Mouse (Mus musculus): ENCODE measurements around the gene Ttc9c. TPM values are rescaled to one million over a fixed set of nuclear protein-coding genes. Genes with fewer than 3 reads are reported as not detected.
A peak's percentile ranks its signal among the peaks of the same experiment; 100 is the strongest.
"Not testable (repeated sequence)": the region's sequence is repeated elsewhere in the genome, so short reads cannot be mapped to it uniquely, and the experiment has no call there.

The Ttc9c gene
- polyA plus RNA-seq, 1 experiment from 2014 or later: 37.0 TPM

DNA sequence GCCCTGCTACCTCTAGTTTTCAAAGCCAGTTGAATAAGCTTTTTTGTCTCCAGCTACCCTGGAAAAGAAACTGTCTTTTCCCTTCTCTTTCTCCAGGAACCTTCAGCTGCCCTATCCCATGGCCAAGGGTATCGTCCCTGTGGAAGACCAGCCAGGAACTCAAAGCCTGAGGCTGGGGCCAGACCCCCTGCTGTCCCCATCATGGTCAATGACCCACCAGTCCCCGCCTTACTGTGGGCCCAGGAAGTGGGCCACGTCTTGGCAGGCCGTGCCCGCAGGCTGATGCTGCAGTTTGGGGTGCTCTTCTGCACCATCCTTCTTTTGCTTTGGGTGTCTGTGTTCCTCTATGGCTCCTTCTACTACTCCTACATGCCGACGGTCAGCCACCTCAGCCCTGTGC is 21.9 kb upstream of the Ttc9c start:
- ATAC-seq (ENCODE audit: insufficient number of reproducible peaks, low FRiP score): no peak
- no peaks in the 10 kb centered on the region for H3K9me3 ChIP-seq (replicated peaks)
- WGBS: 89% methylated on average over 7 of the region's 7 CpGs
- peak overlapping the region; percentile 82 for H3K4me2 ChIP-seq
- peaks cover 30% of the 10 kb centered on the region for H3K4me1 ChIP-seq (replicated peaks)
- no peak overlapping the region for H3K27ac ChIP-seq (ENCODE audit: poor library complexity, severe bottlenecking)
- H3K4me3 ChIP-seq: peak overlapping the region; percentile 58; the same call in 1 of the 2 replicates
- peak overlapping the region; percentile 80; the same call in 1 of the 2 replicates for H3K9ac ChIP-seq
- no peaks in the 10 kb centered on the region for H3K27me3 ChIP-seq (replicated peaks)
- H3K36me3 ChIP-seq: peaks cover 14% of the 10 kb centered on the region

DNA sequence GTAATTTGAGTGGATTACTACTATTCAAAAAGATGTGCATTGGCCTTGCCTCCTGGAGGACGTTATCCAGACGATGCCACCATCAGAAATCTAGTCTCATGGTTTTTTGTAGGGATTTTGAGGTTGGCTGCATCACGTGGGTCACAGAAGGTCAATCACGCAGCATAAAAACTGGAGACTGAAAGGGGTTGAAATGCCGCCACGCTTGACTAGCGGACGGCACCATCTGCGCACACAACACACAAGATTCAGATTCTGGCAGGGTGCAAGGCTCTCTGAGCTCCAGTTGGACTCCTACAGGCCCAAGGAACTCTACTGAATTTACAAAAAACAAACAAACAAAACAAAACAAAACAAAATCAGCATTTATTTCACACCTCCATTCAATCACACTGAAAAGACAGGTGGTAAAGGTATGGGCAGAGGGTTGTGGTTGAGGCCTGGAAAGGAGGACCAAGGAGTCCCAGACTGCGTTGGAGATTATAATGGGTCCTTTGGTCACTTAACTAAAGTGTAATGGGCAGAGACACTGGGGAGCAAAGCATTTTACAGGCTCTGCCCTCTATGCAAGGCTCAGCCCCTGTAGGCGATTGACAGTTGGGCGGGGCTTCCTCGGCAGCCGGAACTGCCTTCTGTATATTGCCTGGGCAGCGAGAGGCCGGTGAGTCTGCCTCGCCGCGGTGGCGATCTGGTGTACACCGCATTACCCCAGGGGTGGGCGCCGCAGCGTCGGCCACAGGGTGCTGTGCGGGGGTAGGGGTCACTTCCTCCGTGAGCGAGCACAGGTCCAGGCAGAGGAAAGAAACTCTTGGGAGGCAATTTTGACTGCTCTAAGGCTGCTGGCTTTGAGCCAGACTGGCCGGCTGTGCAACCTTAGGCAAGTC is 21.0 kb upstream of the Ttc9c start:
- ATAC-seq (ENCODE audit: insufficient number of reproducible peaks, low FRiP score): peak; percentile 76
- peaks cover 30% of the 10 kb centered on the region for H3K4me1 ChIP-seq (replicated peaks)
- H3K4me2 ChIP-seq: peak overlapping the region; percentile 82
- H3K27me3 ChIP-seq (replicated peaks): no peaks in the 10 kb centered on the region
- H3K9ac ChIP-seq: peak overlapping the region; percentile 80
- H3K27ac ChIP-seq (ENCODE audit: poor library complexity, severe bottlenecking): no peak overlapping the region
- H3K9me3 ChIP-seq (replicated peaks): no peaks in the 10 kb centered on the region
- peak overlapping the region; percentile 58 for H3K4me3 ChIP-seq
- 21% methylated on average over 29 of the region's 29 CpGs for WGBS
- H3K36me3 ChIP-seq: 0 out of 2 replicates have a peak, but pooled peaks cover 8% of the 10 kb centered on the region

DNA sequence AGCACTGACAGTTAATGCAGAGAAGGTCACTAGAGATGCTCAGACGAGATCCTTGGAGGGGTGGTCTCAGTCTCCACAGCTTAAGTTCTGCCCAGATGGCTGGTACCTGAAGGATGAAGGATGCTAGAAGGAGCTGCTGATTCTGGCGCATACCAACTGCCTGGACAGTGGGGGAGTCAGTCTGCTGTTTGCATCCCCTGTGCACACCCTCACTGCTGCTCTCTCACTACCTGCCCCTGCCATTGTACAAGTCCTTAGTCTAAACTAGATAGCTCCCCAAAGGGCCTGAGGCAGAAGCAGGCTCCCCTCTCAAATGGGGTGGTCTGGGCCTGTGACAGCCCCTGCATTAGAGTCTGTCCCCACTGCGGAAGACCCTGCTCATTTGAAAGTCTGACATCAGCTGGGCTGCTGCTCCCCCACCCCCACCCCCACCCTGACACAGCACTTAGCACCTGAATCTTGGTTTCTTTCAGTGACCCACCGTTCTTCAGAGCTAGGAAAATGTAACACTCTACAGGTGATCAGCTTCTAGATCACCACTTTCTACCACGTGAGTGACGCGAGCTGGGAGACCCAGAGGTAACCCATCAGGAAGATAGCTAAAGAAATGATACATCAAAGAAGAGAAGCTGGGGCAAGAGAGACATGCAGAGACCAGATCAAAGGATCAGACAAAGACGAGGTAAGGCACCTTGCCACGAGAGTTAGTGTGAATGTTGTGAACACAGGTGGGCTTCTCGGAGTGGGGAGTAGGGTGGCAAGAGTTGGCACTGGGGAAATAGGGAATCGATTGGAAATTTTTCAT is 20.2 kb upstream of the Ttc9c start, which contains the start of gene Gng3:
TSS of gene Gng3 (minus strand) at position 92 of the 805 bp plus-strand sequence.
- Histone ChIP-seq H3K27me3 (replicated peaks) (no peaks in the 10 kb centered on the region), H3K4me1 (replicated peaks) (peaks cover 30% of the 10 kb centered on the region), H3K4me2 (peak within 1 kb of the TSS; percentile 82), H3K9me3 (replicated peaks) (no peaks in the 10 kb centered on the region), H3K27ac (ENCODE audit: poor library complexity, severe bottlenecking) (peak within 1 kb of the TSS; percentile 94), H3K4me3 (peak within 1 kb of the TSS; percentile 60), H3K9ac (peak within 1 kb of the TSS; percentile 80), H3K36me3 (peaks cover 14% of the 10 kb centered on the region)
- WGBS: 49% methylated on average over 11 of the region's 11 CpGs
- no peak for ATAC-seq (ENCODE audit: insufficient number of reproducible peaks, low FRiP score)

DNA sequence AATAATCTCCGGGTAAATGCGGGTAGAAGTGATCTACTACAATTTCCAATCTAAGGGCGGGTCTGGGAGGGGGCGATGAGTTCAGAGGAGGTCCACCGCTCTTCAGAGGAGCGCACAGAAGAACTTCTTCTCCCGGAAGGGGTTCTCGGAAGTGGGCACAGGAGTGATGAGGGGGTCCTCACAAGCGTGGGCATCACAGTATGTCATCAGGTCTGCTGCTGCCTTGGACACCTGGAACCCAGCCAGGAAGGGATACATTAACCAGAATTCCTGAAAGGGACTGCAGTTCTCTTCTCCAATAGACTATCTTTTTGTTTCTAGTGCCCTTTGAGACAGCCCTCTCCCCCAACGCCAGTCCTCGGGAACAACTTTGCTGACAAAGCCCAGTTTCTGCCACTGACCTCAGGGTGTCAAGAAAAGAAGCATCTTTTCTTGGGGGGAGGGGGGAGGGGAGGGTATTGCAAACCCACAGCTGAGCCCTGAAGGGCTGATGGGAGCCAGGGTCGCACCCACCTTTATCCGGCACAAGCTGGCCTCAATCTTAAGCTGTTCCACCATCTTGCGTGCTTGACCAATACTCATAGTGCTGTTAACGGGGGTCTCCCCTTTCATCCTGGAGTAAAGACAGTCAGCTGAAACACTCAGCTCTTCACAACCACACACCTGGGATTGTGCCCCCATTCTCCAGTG is 19.1 kb upstream of the Ttc9c start:
- Histone ChIP-seq H3K4me1 (replicated peaks) (peaks cover 30% of the 10 kb centered on the region), H3K4me3 (peak overlapping the region; percentile 60), H3K9me3 (replicated peaks) (no peaks in the 10 kb centered on the region), H3K9ac (peak overlapping the region; percentile 67), H3K4me2 (peak overlapping the region; percentile 72), H3K36me3 (peaks cover 22% of the 10 kb centered on the region), H3K27me3 (replicated peaks) (no peaks in the 10 kb centered on the region), H3K27ac (ENCODE audit: poor library complexity, severe bottlenecking) (peak overlapping the region; percentile 94)
- WGBS: 18% methylated on average over 15 of the region's 15 CpGs
- 0 out of 2 replicates have a peak, but pooled peaks have one; percentile 13 for ATAC-seq (ENCODE audit: insufficient number of reproducible peaks, low FRiP score)

DNA sequence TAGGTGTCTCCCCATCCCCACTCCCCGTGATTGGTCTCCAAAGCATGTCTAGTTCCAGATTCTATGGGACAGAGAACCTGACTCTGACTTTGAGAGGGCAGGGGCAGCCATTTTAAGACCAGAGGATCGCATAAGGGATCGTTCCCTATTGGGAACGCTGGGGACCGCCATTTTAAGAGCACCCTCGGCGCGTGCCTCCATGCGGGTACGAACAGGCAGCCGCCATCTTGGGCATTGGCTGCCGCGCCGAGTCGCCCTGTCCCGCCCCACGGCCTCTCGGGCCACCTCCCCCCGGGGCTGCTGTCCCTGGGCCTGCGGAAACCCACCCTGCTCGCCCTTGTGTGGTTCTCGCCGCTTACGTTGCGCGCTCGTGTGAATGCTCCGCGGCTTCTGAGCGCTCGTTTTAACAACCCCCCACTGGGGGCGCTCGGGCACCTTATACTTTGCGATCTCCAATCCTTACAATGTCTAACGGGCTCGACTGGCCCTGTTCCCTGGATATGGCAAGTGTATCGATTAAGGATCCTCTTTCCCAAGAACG is 18.2 kb upstream of the Ttc9c start, which contains the start of gene Bscl2:
TSS of gene Bscl2 (plus strand) at position 217 of the 541 bp plus-strand sequence.
- peak; percentile 70 for ATAC-seq (ENCODE audit: insufficient number of reproducible peaks, low FRiP score)
- Histone ChIP-seq H3K36me3 (peaks cover 26% of the 10 kb centered on the region), H3K27me3 (replicated peaks) (no peaks in the 10 kb centered on the region), H3K4me3 (peak within 1 kb of the TSS; percentile 60), H3K27ac (ENCODE audit: poor library complexity, severe bottlenecking) (peak within 1 kb of the TSS; percentile 94), H3K9me3 (replicated peaks) (no peaks in the 10 kb centered on the region), H3K4me1 (replicated peaks) (peaks cover 30% of the 10 kb centered on the region), H3K4me2 (peak within 1 kb of the TSS; percentile 72), H3K9ac (peak within 1 kb of the TSS; percentile 67)
- WGBS: 2% methylated on average over 38 of the region's 38 CpGs

GRCm38 (mm10) chr19:8836327-8836726 is 17.2 kb upstream of the Ttc9c start:
- not testable (repeated sequence) for H3K27me3 ChIP-seq (replicated peaks); ATAC-seq (ENCODE audit: insufficient number of reproducible peaks, low FRiP score); H3K4me2 ChIP-seq; H3K4me3 ChIP-seq; H3K9me3 ChIP-seq (replicated peaks); H3K27ac ChIP-seq (ENCODE audit: poor library complexity, severe bottlenecking); H3K9ac ChIP-seq
- 96% methylated on average over 10 of the region's 10 CpGs for WGBS
- Histone ChIP-seq H3K4me1 (replicated peaks) (peaks cover 30% of the 10 kb centered on the region), H3K36me3 (peaks cover 35% of the 10 kb centered on the region)

- ATAC-seq (ENCODE audit: insufficient number of reproducible peaks, low FRiP score): no peak
- no peaks in the 10 kb centered on the region for H3K9me3 ChIP-seq (replicated peaks)
- no peak overlapping the region for H3K4me2 ChIP-seq
- 91% methylated on average over 4 of the region's 4 CpGs for WGBS
- H3K36me3 ChIP-seq: peaks cover 69% of the 10 kb centered on the region
- no peaks in the 10 kb centered on the region for H3K27me3 ChIP-seq (replicated peaks)
- H3K4me3 ChIP-seq: no peak overlapping the region
- H3K4me1 ChIP-seq (replicated peaks): peaks cover 2% of the 10 kb centered on the region; the same call in 1 of the 2 replicates
- H3K27ac ChIP-seq (ENCODE audit: poor library complexity, severe bottlenecking): no peak overlapping the region
- H3K9ac ChIP-seq: no peak overlapping the region
Observed at GRCm38 (mm10) chr19:8832971-8833370, 13.8 kb upstream of the Ttc9c start.

GRCm38 (mm10) chr19:8831262-8831661 is 12.1 kb upstream of the Ttc9c start:
- H3K27ac ChIP-seq (ENCODE audit: poor library complexity, severe bottlenecking): no peak overlapping the region
- H3K9ac ChIP-seq: no peak overlapping the region
- H3K4me2 ChIP-seq: no peak overlapping the region
- ATAC-seq (ENCODE audit: insufficient number of reproducible peaks, low FRiP score): no peak
- peaks cover 86% of the 10 kb centered on the region for H3K36me3 ChIP-seq
- no peaks in the 10 kb centered on the region for H3K27me3 ChIP-seq (replicated peaks)
- H3K9me3 ChIP-seq (replicated peaks): no peaks in the 10 kb centered on the region
- no peak overlapping the region for H3K4me3 ChIP-seq
- H3K4me1 ChIP-seq (replicated peaks): no peaks in the 10 kb centered on the region
- 85% methylated on average over 11 of the region's 11 CpGs for WGBS

DNA sequence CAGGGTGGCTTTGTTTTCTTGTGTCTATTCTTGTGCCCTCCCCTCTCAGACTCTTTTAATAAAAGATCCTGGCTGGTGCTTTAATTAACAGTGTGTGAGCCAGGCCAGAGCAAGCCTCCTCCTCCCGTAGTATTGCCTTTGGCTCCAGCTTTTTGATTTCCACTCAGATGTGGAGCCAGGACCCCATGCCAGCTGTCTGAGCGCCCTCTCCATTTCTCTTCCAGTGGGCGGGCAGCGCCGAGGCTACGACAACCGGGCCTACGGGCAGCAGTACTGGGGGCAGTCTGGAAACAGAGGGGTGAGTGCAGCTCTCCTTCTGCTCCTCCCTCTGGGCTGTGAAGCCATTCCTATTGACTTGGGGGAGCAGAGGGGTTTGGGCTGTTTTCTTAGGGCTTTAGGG is 11.5 kb upstream of the Ttc9c start:
- 96% methylated on average over 8 of the region's 8 CpGs for whole genome bisulfite sequencing
- Histone ChIP-seq H3K27me3 (replicated peaks) (no peaks in the 10 kb centered on the region), H3K36me3 (peaks cover 91% of the 10 kb centered on the region), H3K9me3 (replicated peaks) (no peaks in the 10 kb centered on the region), H3K9ac (no peak overlapping the region), H3K27ac (ENCODE audit: poor library complexity, severe bottlenecking) (no peak overlapping the region), H3K4me3 (no peak overlapping the region), H3K4me2 (no peak overlapping the region), H3K4me1 (replicated peaks) (no peaks in the 10 kb centered on the region)
- ATAC-seq (ENCODE audit: insufficient number of reproducible peaks, low FRiP score): no peak

- Histone ChIP-seq H3K27ac (ENCODE audit: poor library complexity, severe bottlenecking) (no peak within 1 kb of the TSS), H3K4me2 (no peak within 1 kb of the TSS), H3K27me3 (replicated peaks) (no peaks in the 10 kb centered on the region), H3K36me3 (peaks cover 97% of the 10 kb centered on the region), H3K4me1 (replicated peaks) (no peaks in the 10 kb centered on the region), H3K9me3 (replicated peaks) (no peaks in the 10 kb centered on the region), H3K4me3 (no peak within 1 kb of the TSS), H3K9ac (no peak within 1 kb of the TSS)
- no peak for ATAC-seq (ENCODE audit: insufficient number of reproducible peaks, low FRiP score)
- WGBS: 88% methylated on average over 8 of the region's 8 CpGs
Observed at GRCm38 (mm10) chr19:8829660-8830059, 10.5 kb upstream of the Ttc9c start, which contains the start of gene AC129217.1. TSS of gene AC129217.1 (plus strand) at chr19:8829773.

All from heart, embryonic 12.5 days (tissue).